Mouse (Mus musculus) stomach, embryonic 14.5 days (tissue): ENCODE data around the gene Macf1. TPM values are rescaled to one million over a fixed set of nuclear protein-coding genes. Genes with fewer than 3 reads are reported as not detected.

Experiments
- ATAC-seq: fragments of 200-750 bp; cut with Nextera tagmentation; 2 replicates; pipeline ENCODE4 v1.8.0; 2017; ENCODE audit warnings: low read depth, moderate TSS enrichment; ENCODE audit not compliant: insufficient number of reproducible peaks, insufficient read depth, low FRiP score
- H3K27ac ChIP-seq: fragments of 300-500 bp; sonication (generic); 2 replicates; pipeline ENCODE4 v1.5.1; 2014; ENCODE audit warnings: mild to moderate bottlenecking, low read length, moderate library complexity, mixed read lengths
- H3K27me3 ChIP-seq: fragments of 300-500 bp; sonication (generic); 2 replicates; pipeline ENCODE4 v1.6.1; 2014; ENCODE audit warnings: low read length, control low read depth, mixed read lengths; ENCODE audit not compliant: control insufficient read depth, insufficient read depth
- H3K36me3 ChIP-seq: fragments of 300-500 bp; sonication (generic); 2 replicates; pipeline ENCODE4 v1.6.1; 2014; ENCODE audit warnings: mild to moderate bottlenecking, control low read depth, low read length, moderate library complexity, mixed read lengths; ENCODE audit not compliant: control insufficient read depth, insufficient read depth
- H3K4me1 ChIP-seq: fragments of 300-500 bp; sonication (generic); 2 replicates; pipeline ENCODE4 v1.6.1; 2014; ENCODE audit warnings: low read length, control low read depth, mixed read lengths; ENCODE audit not compliant: control insufficient read depth, insufficient read depth
- H3K4me2 ChIP-seq: fragments of 300-500 bp; sonication (generic); replicated peaks from 2 replicates; pipeline ENCODE4 v1.6.1; 2014; ENCODE audit warnings: low read depth, low read length, control low read depth
- H3K4me3 ChIP-seq: fragments of 300-500 bp; sonication (generic); 2 replicates; pipeline ENCODE4 v1.5.1; 2014; ENCODE audit warnings: low read depth, low read length, control low read depth
- H3K9ac ChIP-seq: fragments of 300-500 bp; sonication (generic); replicated peaks from 2 replicates; pipeline ENCODE4 v1.6.1; 2014; ENCODE audit warnings: low read depth, mild to moderate bottlenecking, control low read depth, low read length, moderate library complexity, mixed read lengths
- H3K9me3 ChIP-seq: fragments of 300-500 bp; sonication (generic); 2 replicates; pipeline ENCODE4 v1.6.1; 2016; ENCODE audit warnings: low read depth, low read length, control low read depth; ENCODE audit not compliant: control insufficient read depth
- WGBS: fragments of 180-500 bp; shearing (Covaris S2); extraction: QIAGEN DNeasy Blood & Tissue Kit; methylation state at CpG from one replicate; pipeline ENCODE4 v1.1.7; 2014; 5-methylcytosine and 5-hydroxymethylcytosine counted together
- polyA plus RNA-seq: library from polyadenylated mRNA; unstranded; fragments of >200 nt; fragmentation: Nextera tagmentation; extraction: Ambion mirVana; gene quantifications from 2 replicates; pipeline ENCODE4 v1.2.1, GENCODE M21; 2014

Macf1 gene
- polyA plus RNA-seq, 1 experiment from 2014 or later: 86.9 TPM

- Histone ChIP-seq H3K36me3 (peaks cover 19% of the 10 kb centered on the region), H3K27me3 (no peaks in the 10 kb centered on the region), H3K9ac (no peak overlapping the region), H3K4me2 (no peak overlapping the region), H3K4me3 (no peak overlapping the region), H3K4me1 (peaks cover 38% of the 10 kb centered on the region), H3K27ac (no peak overlapping the region), H3K9me3 (no peaks in the 10 kb centered on the region)
- WGBS: 26% methylated on average over 1 of the region's 1 CpGs
- no peak for ATAC-seq
Observed at GRCm38 (mm10) chr4:123404056-123404455, 280.1 kb downstream of the Macf1 start.

GRCm38 (mm10) chr4:123402244-123402643 lies 281.9 kb downstream of the Macf1 start:
- Histone ChIP-seq H3K4me3 (no peak overlapping the region), H3K36me3 (peaks cover 27% of the 10 kb centered on the region), H3K27me3 (no peaks in the 10 kb centered on the region), H3K9ac (no peak overlapping the region), H3K4me1 (peaks cover 25% of the 10 kb centered on the region; the same call in 1 of the 2 replicates), H3K4me2 (no peak overlapping the region), H3K27ac (no peak overlapping the region), H3K9me3 (no peaks in the 10 kb centered on the region)
- ATAC-seq: no peak
- 85% methylated on average over 1 of the region's 1 CpGs for WGBS

- H3K9me3 ChIP-seq: no peaks in the 10 kb centered on the region
- WGBS: 71% methylated on average over 3 of the region's 3 CpGs
- H3K4me3 ChIP-seq: no peak overlapping the region
- H3K9ac ChIP-seq: no peak overlapping the region
- no peak for ATAC-seq
- no peak overlapping the region for H3K27ac ChIP-seq
- H3K36me3 ChIP-seq: peaks cover 37% of the 10 kb centered on the region
- peaks cover 18% of the 10 kb centered on the region; the same call in 1 of the 2 replicates for H3K4me1 ChIP-seq
- no peak overlapping the region for H3K4me2 ChIP-seq
- H3K27me3 ChIP-seq: no peaks in the 10 kb centered on the region
Observed at GRCm38 (mm10) chr4:123401265-123401664, 282.9 kb downstream of the Macf1 start.

- Histone ChIP-seq H3K9me3 (no peaks in the 10 kb centered on the region), H3K27ac (no peak overlapping the region), H3K9ac (no peak overlapping the region), H3K4me2 (no peak overlapping the region), H3K4me3 (no peak overlapping the region), H3K36me3 (peaks cover 64% of the 10 kb centered on the region), H3K27me3 (no peaks in the 10 kb centered on the region), H3K4me1 (peaks cover 4% of the 10 kb centered on the region; the same call in 1 of the 2 replicates)
- 69% methylated on average over 5 of the region's 5 CpGs for WGBS
- no peak for ATAC-seq
Observed at GRCm38 (mm10) chr4:123397643-123398434, 286.3 kb downstream of the Macf1 start.

GRCm38 (mm10) chr4:123397049-123397448 lies 287.1 kb downstream of the Macf1 start:
- 88% methylated on average over 8 of the region's 8 CpGs for WGBS

GRCm38 (mm10) chr4:123395435-123396000 lies 288.6 kb downstream of the Macf1 start:
- no peak overlapping the region for H3K4me2 ChIP-seq
- no peaks in the 10 kb centered on the region for H3K9me3 ChIP-seq
- no peaks in the 10 kb centered on the region for H3K27me3 ChIP-seq
- no peak overlapping the region for H3K4me3 ChIP-seq
- no peak overlapping the region for H3K27ac ChIP-seq
- H3K9ac ChIP-seq: no peak overlapping the region
- H3K4me1 ChIP-seq: no peaks in the 10 kb centered on the region
- 98% methylated on average over 2 of the region's 2 CpGs for WGBS
- peaks cover 74% of the 10 kb centered on the region for H3K36me3 ChIP-seq
- ATAC-seq: no peak

More at GRCm38 (mm10) chr4:123397049-123397448, 287.1 kb downstream of the Macf1 start:
- no peak for ATAC-seq
- Histone ChIP-seq H3K4me3 (no peak overlapping the region), H3K9ac (no peak overlapping the region), H3K4me1 (no peaks in the 10 kb centered on the region), H3K27ac (no peak overlapping the region), H3K27me3 (no peaks in the 10 kb centered on the region), H3K9me3 (no peaks in the 10 kb centered on the region), H3K36me3 (peaks cover 68% of the 10 kb centered on the region), H3K4me2 (no peak overlapping the region)

GRCm38 (mm10) chr4:123394878-123395277 lies 289.3 kb downstream of the Macf1 start:
- 91% methylated on average over 5 of the region's 5 CpGs for WGBS
- H3K36me3 ChIP-seq: peaks cover 80% of the 10 kb centered on the region

GRCm38 (mm10) chr4:123394269-123394668 lies 289.9 kb downstream of the Macf1 start:
- no peak overlapping the region for H3K4me2 ChIP-seq
- ATAC-seq: no peak
- no peak overlapping the region for H3K9ac ChIP-seq
- no peaks in the 10 kb centered on the region for H3K9me3 ChIP-seq
- H3K4me3 ChIP-seq: no peak overlapping the region
- no peaks in the 10 kb centered on the region for H3K4me1 ChIP-seq
- H3K36me3 ChIP-seq: peaks cover 81% of the 10 kb centered on the region
- H3K27me3 ChIP-seq: no peaks in the 10 kb centered on the region
- WGBS: 89% methylated on average over 1 of the region's 1 CpGs
- no peak overlapping the region for H3K27ac ChIP-seq

More at GRCm38 (mm10) chr4:123394878-123395277, 289.3 kb downstream of the Macf1 start:
- Histone ChIP-seq H3K9me3 (no peaks in the 10 kb centered on the region), H3K27me3 (no peaks in the 10 kb centered on the region), H3K4me3 (no peak overlapping the region), H3K4me2 (no peak overlapping the region), H3K27ac (no peak overlapping the region), H3K9ac (no peak overlapping the region), H3K4me1 (no peaks in the 10 kb centered on the region)
- no peak for ATAC-seq
